ENCODE assay signal across 18 mouse cellular contexts in the genomic region with DNA sequence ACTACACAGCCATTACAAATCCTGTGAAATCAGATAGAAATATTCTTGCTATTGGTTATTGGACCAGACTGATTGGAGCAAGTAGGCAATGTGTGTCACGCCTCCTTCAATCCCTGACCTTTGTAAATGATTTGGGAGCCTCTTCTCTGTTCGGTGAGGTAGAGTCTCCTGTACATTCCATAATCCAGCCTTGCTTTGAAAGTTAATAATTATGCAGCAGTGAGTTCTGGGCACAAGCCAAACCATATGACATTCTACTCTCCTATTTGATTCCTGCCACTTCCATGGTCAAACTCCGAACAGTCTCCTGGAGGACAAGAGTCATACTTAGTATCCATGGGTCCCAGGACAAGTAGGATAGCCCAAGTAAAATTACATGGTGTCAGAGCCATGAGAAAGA.
A peak's percentile ranks its signal among the peaks of the same experiment; 100 is the strongest.
DNase-seq lines count a peak whose midpoint lies in the region; ATAC-seq and TF ChIP-seq lines count a peak whose summit lies in the region.
"Had no signal": no experiment of that assay in that cellular context is flagged by ENCODE, and none has a peak within 500 bp of the region (broad histone marks: within the 10 kb centered on the region; RNA-seq: fewer than 3 reads in every experiment).

No protein-coding gene starts in this region.

- WGBS in liver, adult 2 months, result 46% methylated on average over 3 of the region's 3 CpGs
- 74% methylated on average over 3 of the region's 3 CpGs for WGBS in liver, embryonic 12.5 days (ENCODE audit: insufficient replicate concordance)
- WGBS in kidney, postnatal 0 days, result 71% methylated on average over 3 of the region's 3 CpGs

- H3K27ac ChIP-seq in liver, adult 2 months (replicated peaks; ENCODE audit: insufficient read depth, low read depth, low read length), result no peak overlapping the region
- no peak overlapping the region for H3K27ac ChIP-seq in liver, embryonic 12.5 days
- H3K27ac ChIP-seq in kidney, postnatal 0 days, result no peak overlapping the region
- H3K27ac ChIP-seq: embryonic facial prominence, embryonic 12.5 days; forebrain, embryonic 15.5 days; heart, embryonic 15.5 days had no signal

- no peak for ATAC-seq in liver, embryonic 12.5 days
- peak; percentile 75; the same call in 1 of the 2 replicates for ATAC-seq in kidney, postnatal 0 days (replicated peaks; ENCODE audit: low FRiP score, low read depth)
- ATAC-seq: activated CD4-positive, CD25-positive, alpha-beta regulatory T cell, adult 4 months; forebrain, embryonic 15.5 days had no signal

- H3K36me3 ChIP-seq in liver, adult 2 months (ENCODE audit: control insufficient read depth, insufficient read depth, low read length), result no peaks in the 10 kb centered on the region
- no peaks in the 10 kb centered on the region for H3K36me3 ChIP-seq in liver, embryonic 12.5 days
- H3K36me3 ChIP-seq in kidney, postnatal 0 days (ENCODE audit: insufficient read depth, low read length), result no peaks in the 10 kb centered on the region
- H3K36me3 ChIP-seq: embryonic facial prominence, embryonic 12.5 days; forebrain, embryonic 15.5 days; heart, embryonic 15.5 days had no signal

- H3K4me1 ChIP-seq in liver, adult 2 months (ENCODE audit: control insufficient read depth, insufficient read depth, low read length), result no peaks in the 10 kb centered on the region
- no peaks in the 10 kb centered on the region for H3K4me1 ChIP-seq in liver, embryonic 12.5 days
- no peaks in the 10 kb centered on the region for H3K4me1 ChIP-seq in kidney, postnatal 0 days (replicated peaks; ENCODE audit: insufficient read depth, low read length)
- H3K4me1 ChIP-seq: embryonic facial prominence, embryonic 12.5 days; forebrain, embryonic 15.5 days; heart, embryonic 15.5 days had no signal

- no peaks in the 10 kb centered on the region for H3K27me3 ChIP-seq in liver, adult 2 months (ENCODE audit: control insufficient read depth, insufficient read depth, low read length)
- H3K27me3 ChIP-seq in liver, embryonic 12.5 days (replicated peaks), result no peaks in the 10 kb centered on the region
- no peaks in the 10 kb centered on the region for H3K27me3 ChIP-seq in kidney, postnatal 0 days (ENCODE audit: insufficient read depth, low read length)
- H3K27me3 ChIP-seq: embryonic facial prominence, embryonic 12.5 days; forebrain, embryonic 15.5 days; heart, embryonic 15.5 days had no signal

- no peak overlapping the region for H3K9ac ChIP-seq in liver, adult 2 months (ENCODE audit: low read depth, low read length)
- no peak overlapping the region for H3K9ac ChIP-seq in liver, embryonic 12.5 days
- no peak overlapping the region for H3K9ac ChIP-seq in kidney, postnatal 0 days (ENCODE audit: low read depth, low read length)
- H3K9ac ChIP-seq: embryonic facial prominence, embryonic 12.5 days; forebrain, embryonic 15.5 days; heart, embryonic 15.5 days had no signal

- no peak for TF ChIP-seq POLR2A in liver, adult 2 months (IDR thresholded peaks at IDR 0.05; ENCODE audit: extremely low read depth, insufficient read depth, low read length)

- peak; percentile 54 for DNase-seq in kidney, adult 11 months
- DNase-seq in kidney, postnatal 4 days, result no peak
- DNase-seq in liver, adult 2 months (ENCODE audit: extremely low read depth, low read depth, low spot score), result peak; percentile 22
- peak; percentile 9 for DNase-seq in kidney, postnatal 0 days (ENCODE audit: low spot score)
- DNase-seq in kidney, postnatal 36 days, result peak; percentile 18 to 58
- DNase-seq in urinary bladder, postnatal 14 days (ENCODE audit: low spot score), result no peak
- DNase-seq: adrenal gland, postnatal 14 days; cerebellum, adult 11-12 months; cerebellum, adult 9-10 months; cerebellum, postnatal 25 days; gastrocnemius, postnatal 36 days; heart, adult 11 months; heart, postnatal 14 days had no signal

- no peaks in the 10 kb centered on the region for H3K9me3 ChIP-seq in liver, embryonic 12.5 days (replicated peaks)
- no peaks in the 10 kb centered on the region for H3K9me3 ChIP-seq in kidney, postnatal 0 days (replicated peaks; ENCODE audit: low read length)
- H3K9me3 ChIP-seq: embryonic facial prominence, embryonic 12.5 days; forebrain, embryonic 15.5 days; heart, embryonic 15.5 days had no signal

- H3K4me2 ChIP-seq in liver, embryonic 12.5 days, result no peak overlapping the region
- H3K4me2 ChIP-seq in kidney, postnatal 0 days (ENCODE audit: low read length), result no peak overlapping the region
- H3K4me2 ChIP-seq: embryonic facial prominence, embryonic 12.5 days; forebrain, embryonic 15.5 days; heart, embryonic 15.5 days had no signal

- H3K4me3 ChIP-seq in liver, adult 2 months (ENCODE audit: insufficient read depth, low read depth, low read length), result no peak overlapping the region
- H3K4me3 ChIP-seq in liver, embryonic 12.5 days, result no peak overlapping the region
- no peak overlapping the region for H3K4me3 ChIP-seq in kidney, postnatal 0 days (replicated peaks; ENCODE audit: low read depth, low read length)
- H3K4me3 ChIP-seq: embryonic facial prominence, embryonic 12.5 days; forebrain, embryonic 15.5 days; heart, embryonic 15.5 days had no signal

- H3K79me2 ChIP-seq in liver, adult 2 months (ENCODE audit: control insufficient read depth, insufficient read depth, low read length), result no peaks in the 10 kb centered on the region

- TF ChIP-seq CTCF in liver, adult 2 months (IDR thresholded peaks at IDR 0.05; ENCODE audit: low read depth, low read length), result no peak
- TF ChIP-seq CTCF in kidney, postnatal 0 days (IDR thresholded peaks at IDR 0.05; ENCODE audit: low read depth), result no peak

Comparison
In these comparisons a context has a peak if more than half of its experiments do, and no peak if none do; other contexts are left out.
1. DNase-seq: peak in kidney, adult 11 months (single experiment), liver, adult 2 months (single experiment), kidney, postnatal 0 days (single experiment) and kidney, postnatal 36 days (2 of 2); none in kidney, postnatal 4 days (0 of 2) and urinary bladder, postnatal 14 days (single experiment).